Mouse (Mus musculus): Measurements from ENCODE around the gene Ndufs7. TPM values are rescaled to one million over a fixed set of nuclear protein-coding genes. Genes with fewer than 3 reads are reported as not detected.

Gene Ndufs7
- polyA plus RNA-seq, 1 experiment from 2014 or later: 319 TPM

GRCm38 (mm10) chr10:80252011-80252410 lies 3.1 kb downstream of the Ndufs7 start:
- Histone ChIP-seq H3K36me3 (ENCODE audit: insufficient read depth) (peaks cover 38% of the 10 kb centered on the region), H3K4me1 (ENCODE audit: insufficient read depth) (peaks cover 3% of the 10 kb centered on the region; the same call in 1 of the 2 replicates), H3K9ac (no peak overlapping the region), H3K4me2 (no peak overlapping the region), H3K9me3 (ENCODE audit: low read depth, low read length) (no peaks in the 10 kb centered on the region), H3K27me3 (ENCODE audit: insufficient read depth, low read length) (no peaks in the 10 kb centered on the region), H3K27ac (ENCODE audit: low read depth) (no peak overlapping the region), H3K4me3 (ENCODE audit: low read depth, low read length) (no peak overlapping the region)
- ATAC-seq (ENCODE audit: insufficient read depth) (no peak), DNase-seq (no peak)
- TF ChIP-seq CTCF (IDR thresholded peaks at IDR 0.05; ENCODE audit: low read depth): no peak

GRCm38 (mm10) chr10:80252493-80253274 lies 3.8 kb downstream of the Ndufs7 start:
- Histone ChIP-seq H3K9me3 (ENCODE audit: low read depth, low read length) (no peaks in the 10 kb centered on the region), H3K4me1 (ENCODE audit: insufficient read depth) (peaks cover 3% of the 10 kb centered on the region; the same call in 1 of the 2 replicates), H3K27ac (ENCODE audit: low read depth) (no peak overlapping the region), H3K4me2 (no peak overlapping the region), H3K4me3 (ENCODE audit: low read depth, low read length) (no peak overlapping the region), H3K27me3 (ENCODE audit: insufficient read depth, low read length) (no peaks in the 10 kb centered on the region), H3K36me3 (ENCODE audit: insufficient read depth) (peaks cover 43% of the 10 kb centered on the region), H3K9ac (no peak overlapping the region)
- ATAC-seq (ENCODE audit: insufficient read depth) (no peak), DNase-seq (no peak)
- WGBS: 89% methylated on average over 11 of the region's 11 CpGs
- no peak for TF ChIP-seq CTCF (IDR thresholded peaks at IDR 0.05; ENCODE audit: low read depth)

- WGBS: 69% methylated on average over 6 of the region's 6 CpGs
- Histone ChIP-seq H3K4me2 (no peak overlapping the region), H3K9ac (no peak overlapping the region), H3K4me3 (ENCODE audit: low read depth, low read length) (no peak overlapping the region), H3K9me3 (ENCODE audit: low read depth, low read length) (no peaks in the 10 kb centered on the region), H3K4me1 (ENCODE audit: insufficient read depth) (peaks cover 3% of the 10 kb centered on the region; the same call in 1 of the 2 replicates), H3K36me3 (ENCODE audit: insufficient read depth) (peaks cover 50% of the 10 kb centered on the region), H3K27ac (ENCODE audit: low read depth) (no peak overlapping the region), H3K27me3 (ENCODE audit: insufficient read depth, low read length) (no peaks in the 10 kb centered on the region)
- no peak for TF ChIP-seq CTCF (IDR thresholded peaks at IDR 0.05; ENCODE audit: low read depth)
- DNase-seq (no peak), ATAC-seq (ENCODE audit: insufficient read depth) (no peak)
These were observed 4.6 kb downstream of the Ndufs7 start for GRCm38 (mm10) chr10:80253551-80253950.

- WGBS: 93% methylated on average over 26 of the region's 26 CpGs
- Histone ChIP-seq H3K27me3 (ENCODE audit: insufficient read depth, low read length) (no peaks in the 10 kb centered on the region), H3K9ac (no peak overlapping the region), H3K4me1 (ENCODE audit: insufficient read depth) (peaks cover 4% of the 10 kb centered on the region; the same call in 1 of the 2 replicates), H3K36me3 (ENCODE audit: insufficient read depth) (peaks cover 59% of the 10 kb centered on the region), H3K27ac (ENCODE audit: low read depth) (no peak overlapping the region), H3K9me3 (ENCODE audit: low read depth, low read length) (no peaks in the 10 kb centered on the region), H3K4me2 (no peak overlapping the region), H3K4me3 (ENCODE audit: low read depth, low read length) (no peak overlapping the region)
- DNase-seq: no peak
- no peak for TF ChIP-seq CTCF (IDR thresholded peaks at IDR 0.05; ENCODE audit: low read depth)
- ATAC-seq (ENCODE audit: insufficient read depth): no peak
These were observed 5.7 kb downstream of the Ndufs7 start for GRCm38 (mm10) chr10:80254331-80255297.

- WGBS: 84% methylated on average over 5 of the region's 5 CpGs
- H3K36me3 ChIP-seq (ENCODE audit: insufficient read depth): peaks cover 59% of the 10 kb centered on the region
- TF ChIP-seq CTCF (IDR thresholded peaks at IDR 0.05; ENCODE audit: low read depth): peak; percentile 22; the same call in 1 of the 2 replicates
These were observed 7.1 kb downstream of the Ndufs7 start for GRCm38 (mm10) chr10:80255881-80256535.

GRCm38 (mm10) chr10:80257936-80258335 lies 9.0 kb downstream of the Ndufs7 start:
- Histone ChIP-seq H3K9ac (no peak overlapping the region), H3K4me1 (ENCODE audit: insufficient read depth) (peaks cover 11% of the 10 kb centered on the region), H3K36me3 (ENCODE audit: insufficient read depth) (peaks cover 59% of the 10 kb centered on the region), H3K4me2 (no peak overlapping the region), H3K27ac (ENCODE audit: low read depth) (no peak overlapping the region), H3K9me3 (ENCODE audit: low read depth, low read length) (no peaks in the 10 kb centered on the region), H3K4me3 (ENCODE audit: low read depth, low read length) (no peak overlapping the region), H3K27me3 (ENCODE audit: insufficient read depth, low read length) (no peaks in the 10 kb centered on the region)
- WGBS: 68% methylated on average over 2 of the region's 2 CpGs
- ATAC-seq (ENCODE audit: insufficient read depth) (no peak), DNase-seq (no peak)
- TF ChIP-seq CTCF (IDR thresholded peaks at IDR 0.05; ENCODE audit: low read depth): no peak

More at GRCm38 (mm10) chr10:80255881-80256535, 7.1 kb downstream of the Ndufs7 start:
- ATAC-seq (ENCODE audit: insufficient read depth) (no peak), DNase-seq (peak; percentile 54)
- H3K27me3 ChIP-seq (ENCODE audit: insufficient read depth, low read length): no peaks in the 10 kb centered on the region
- no peak overlapping the region for H3K27ac ChIP-seq (ENCODE audit: low read depth)
- no peak overlapping the region for H3K4me3 ChIP-seq (ENCODE audit: low read depth, low read length)
- no peaks in the 10 kb centered on the region for H3K9me3 ChIP-seq (ENCODE audit: low read depth, low read length)
- H3K4me1 ChIP-seq (ENCODE audit: insufficient read depth): peaks cover 7% of the 10 kb centered on the region; the same call in 1 of the 2 replicates
- H3K9ac ChIP-seq: no peak overlapping the region
- no peak overlapping the region for H3K4me2 ChIP-seq

Data from lung, embryonic 14.5 days (tissue).